Mouse (Mus musculus) megakaryocyte, embryonic 14.5 days (primary cell): ENCODE results near the gene 4930503B20Rik.

Source experiments
- FLI1 ChIP-seq: IDR thresholded peaks from 2 replicates; pipeline ENCODE4 v1.6.1; 2012; ENCODE audit warnings: low read length, inconsistent platforms, mixed read lengths
- GATA1 ChIP-seq: IDR thresholded peaks from 3 replicates; pipeline ENCODE4 v1.6.1; 2012; ENCODE audit warnings: mixed read lengths, low read length, inconsistent platforms, borderline replicate concordance

DNA sequence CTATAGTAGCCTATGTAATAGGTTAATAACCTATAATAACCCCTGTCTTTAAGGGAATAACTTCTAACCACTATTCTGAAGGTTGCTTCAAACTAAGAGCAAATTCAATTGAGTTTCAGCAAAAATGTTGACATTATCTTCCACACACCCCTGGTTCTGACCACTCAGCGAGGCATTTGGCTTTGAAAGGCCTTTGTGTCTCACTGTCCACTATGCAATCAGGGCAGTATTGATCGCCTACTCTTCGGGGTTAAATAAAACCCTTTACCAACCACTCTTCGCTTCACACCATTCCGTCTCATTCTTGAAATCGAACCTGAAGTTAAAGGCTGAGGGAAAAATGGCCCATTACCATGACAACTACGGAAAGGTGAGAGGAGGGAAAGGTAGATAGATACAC is 54.3 kb downstream of the 4930503B20Rik start:
- TF ChIP-seq GATA1 (no peak), FLI1 (no peak)
